Mouse (Mus musculus) testis, adult 2 months (tissue): ENCODE measurements around the gene Cryaa. TPM values are rescaled to one million over a fixed set of nuclear protein-coding genes. Genes with fewer than 3 reads are reported as not detected.

Experiments used
- H3K27ac ChIP-seq: fragments of 200-500 bp; 2 replicates; pipeline ENCODE4 v1.5.1; 2012; ENCODE audit warnings: low read depth, low read length; ENCODE audit not compliant: control insufficient read depth, insufficient read depth
- H3K27me3 ChIP-seq: fragments of 200-500 bp; 2 replicates; pipeline ENCODE4 v1.6.1; 2012; ENCODE audit warnings: mild to moderate bottlenecking, low read length, moderate library complexity; ENCODE audit not compliant: control insufficient read depth, insufficient read depth
- H3K36me3 ChIP-seq: fragments of 200-500 bp; 2 replicates; pipeline ENCODE4 v1.6.1; 2012; ENCODE audit warnings: mild to moderate bottlenecking, low read length; ENCODE audit not compliant: control insufficient read depth, insufficient read depth
- H3K4me1 ChIP-seq: fragments of 200-500 bp; 2 replicates; pipeline ENCODE4 v1.6.1; 2012; ENCODE audit warnings: low read length; ENCODE audit not compliant: control insufficient read depth, insufficient read depth
- H3K4me3 ChIP-seq: fragments of 200-500 bp; 2 replicates; pipeline ENCODE4 v1.5.1; 2012; ENCODE audit warnings: low read depth, mild to moderate bottlenecking, low read length, moderate library complexity, mixed read lengths; ENCODE audit not compliant: control insufficient read depth
- CTCF ChIP-seq: fragments of 200-500 bp; IDR thresholded peaks from 2 replicates; pipeline ENCODE4 v1.5.1; 2012; ENCODE audit warnings: low read depth, mild to moderate bottlenecking, inconsistent platforms, low read length, moderate library complexity; ENCODE audit not compliant: control insufficient read depth, insufficient read depth, insufficient replicate concordance
- POLR2A ChIP-seq: fragments of 200-500 bp; IDR thresholded peaks from 2 replicates; pipeline ENCODE4 v1.6.1; 2012; ENCODE audit warnings: low read depth, mild to moderate bottlenecking, inconsistent platforms, low read length, moderate library complexity; ENCODE audit not compliant: control insufficient read depth
- polyA plus RNA-seq: library from polyadenylated mRNA; depleted of rRNA; stranded (reverse); fragments of >200 nt; gene quantifications from 2 replicates; pipeline ENCODE4 v1.2.3, GENCODE M21; 2012

The Cryaa gene
- polyA plus RNA-seq, 1 experiment = not detected

GRCm38 (mm10) chr17:31660661-31661250, 16.9 kb upstream of the Cryaa start:
- H3K4me3 ChIP-seq = no peak overlapping the region
- no peaks in the 10 kb centered on the region for H3K27me3 ChIP-seq
- TF ChIP-seq POLR2A (no peak), CTCF (no peak)
- H3K36me3 ChIP-seq = no peaks in the 10 kb centered on the region
- H3K27ac ChIP-seq = no peak overlapping the region
- peaks cover 9% of the 10 kb centered on the region for H3K4me1 ChIP-seq

- H3K4me3 ChIP-seq = no peak overlapping the region
- no peak for TF ChIP-seq POLR2A
- TF ChIP-seq CTCF = no peak
- H3K4me1 ChIP-seq = peaks cover 6% of the 10 kb centered on the region
- H3K27ac ChIP-seq = no peak overlapping the region
- H3K27me3 ChIP-seq = no peaks in the 10 kb centered on the region
- H3K36me3 ChIP-seq = no peaks in the 10 kb centered on the region
These were observed 14.8 kb upstream of the Cryaa start for GRCm38 (mm10) chr17:31662855-31663254.

- Histone ChIP-seq H3K27ac (no peak overlapping the region), H3K27me3 (no peaks in the 10 kb centered on the region), H3K4me1 (peaks cover 2% of the 10 kb centered on the region; the same call in 1 of the 2 replicates), H3K4me3 (no peak overlapping the region), H3K36me3 (no peaks in the 10 kb centered on the region)
- TF ChIP-seq POLR2A (no peak), CTCF (peak; percentile 74; the same call in 1 of the 2 replicates)
These were observed 12.8 kb upstream of the Cryaa start for GRCm38 (mm10) chr17:31664760-31665159.

GRCm38 (mm10) chr17:31668306-31668705, 9.3 kb upstream of the Cryaa start:
- Histone ChIP-seq H3K4me3 (no peak overlapping the region), H3K27me3 (no peaks in the 10 kb centered on the region), H3K27ac (no peak overlapping the region), H3K4me1 (peaks cover 2% of the 10 kb centered on the region; the same call in 1 of the 2 replicates), H3K36me3 (no peaks in the 10 kb centered on the region)
- TF ChIP-seq CTCF = no peak
- no peak for TF ChIP-seq POLR2A

GRCm38 (mm10) chr17:31670163-31670562, 7.4 kb upstream of the Cryaa start:
- H3K27ac ChIP-seq = no peak overlapping the region
- H3K4me1 ChIP-seq = no peaks in the 10 kb centered on the region
- no peaks in the 10 kb centered on the region for H3K27me3 ChIP-seq
- no peak overlapping the region for H3K4me3 ChIP-seq
- TF ChIP-seq POLR2A (no peak), CTCF (no peak)
- H3K36me3 ChIP-seq = no peaks in the 10 kb centered on the region

GRCm38 (mm10) chr17:31671698-31672097, 5.9 kb upstream of the Cryaa start:
- Histone ChIP-seq H3K27me3 (no peaks in the 10 kb centered on the region), H3K4me1 (no peaks in the 10 kb centered on the region), H3K36me3 (no peaks in the 10 kb centered on the region), H3K4me3 (no peak overlapping the region), H3K27ac (no peak overlapping the region)
- no peak for TF ChIP-seq CTCF
- TF ChIP-seq POLR2A = no peak

- no peaks in the 10 kb centered on the region for H3K27me3 ChIP-seq
- no peaks in the 10 kb centered on the region for H3K36me3 ChIP-seq
- no peak overlapping the region for H3K27ac ChIP-seq
- no peak for TF ChIP-seq POLR2A
- no peak for TF ChIP-seq CTCF
- no peaks in the 10 kb centered on the region for H3K4me1 ChIP-seq
- H3K4me3 ChIP-seq = no peak overlapping the region
These were observed 5.3 kb upstream of the Cryaa start for GRCm38 (mm10) chr17:31672279-31672678.
